Mouse (Mus musculus): Measurements from ENCODE around the gene Wdr25. TPM values are rescaled to one million over a fixed set of nuclear protein-coding genes. Genes with fewer than 3 reads are reported as not detected.

Gene Wdr25
- polyA plus RNA-seq, 1 experiment from 2014 or later: 4.9 TPM

DNA sequence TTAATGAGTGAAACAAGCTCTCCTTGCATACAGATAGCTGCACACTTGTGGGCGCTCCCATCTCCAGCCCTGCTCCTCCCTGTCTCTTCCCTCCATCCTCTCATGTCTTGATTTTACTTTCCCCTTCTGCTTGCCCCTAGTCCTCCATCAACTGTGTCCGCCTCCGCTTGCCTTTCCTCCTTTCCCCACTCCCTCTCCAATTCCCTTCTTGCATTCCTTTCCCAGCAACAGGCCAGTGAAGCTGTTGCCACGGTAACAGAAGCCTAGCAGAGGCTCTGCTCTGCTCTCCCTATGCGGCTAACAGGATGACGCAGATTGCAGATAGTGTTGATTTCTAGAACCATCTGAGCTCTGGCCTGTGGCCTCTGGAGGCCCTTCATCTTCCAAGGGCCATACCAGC is 22.5 kb downstream of the Wdr25 start:
- Histone ChIP-seq H3K27ac (ENCODE audit: low read depth) (no peak overlapping the region), H3K27me3 (replicated peaks; ENCODE audit: control insufficient read depth, insufficient read depth, low read length) (no peaks in the 10 kb centered on the region), H3K9me3 (ENCODE audit: control insufficient read depth, low read length) (no peaks in the 10 kb centered on the region), H3K9ac (ENCODE audit: low read length) (no peak overlapping the region), H3K4me3 (ENCODE audit: low read depth, low read length) (no peak overlapping the region), H3K4me1 (replicated peaks; ENCODE audit: control insufficient read depth, insufficient read depth, low read length) (peaks cover 26% of the 10 kb centered on the region), H3K36me3 (ENCODE audit: control insufficient read depth, insufficient read depth, low read length) (no peaks in the 10 kb centered on the region), H3K4me2 (ENCODE audit: low read length) (no peak overlapping the region)
- no peak for DNase-seq (ENCODE audit: low spot score)
- WGBS: 33% methylated on average over 6 of the region's 6 CpGs
- ATAC-seq (replicated peaks; ENCODE audit: low FRiP score, low TSS enrichment, low read depth): 0 out of 2 replicates have a peak, but pooled peaks have one; percentile 54

DNA sequence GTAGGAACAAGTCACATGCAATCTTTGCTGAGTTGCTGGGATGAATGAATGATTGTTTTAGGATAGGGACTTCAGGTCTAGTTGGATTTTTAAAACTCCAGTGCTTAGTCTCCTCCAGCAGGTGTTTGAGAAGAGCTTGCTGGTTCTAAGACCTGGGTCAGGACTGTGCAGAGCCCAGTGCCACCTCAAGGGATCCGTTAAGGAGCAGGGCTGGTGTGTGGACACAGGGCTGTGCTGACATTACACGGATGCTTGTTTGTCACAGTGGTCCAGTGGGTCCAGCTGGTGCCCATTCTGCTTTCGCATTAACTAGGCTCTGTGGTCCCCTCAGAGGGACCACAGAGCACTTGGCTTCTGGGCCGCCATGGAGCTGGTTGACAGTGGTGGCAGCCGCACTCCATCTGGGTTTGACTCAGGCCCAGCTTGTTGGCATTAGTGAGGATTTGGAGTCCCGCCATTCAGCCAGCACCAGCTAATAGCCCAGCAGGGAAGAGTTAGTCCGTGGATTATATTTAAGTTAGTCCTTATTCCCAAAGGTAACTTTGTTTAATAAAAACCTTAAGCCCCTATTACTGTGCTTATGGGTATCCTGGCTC is 23.1 kb downstream of the Wdr25 start:
- Histone ChIP-seq H3K27ac (ENCODE audit: low read depth) (no peak overlapping the region), H3K27me3 (replicated peaks; ENCODE audit: control insufficient read depth, insufficient read depth, low read length) (no peaks in the 10 kb centered on the region), H3K36me3 (ENCODE audit: control insufficient read depth, insufficient read depth, low read length) (no peaks in the 10 kb centered on the region), H3K9me3 (ENCODE audit: control insufficient read depth, low read length) (no peaks in the 10 kb centered on the region), H3K9ac (ENCODE audit: low read length) (no peak overlapping the region), H3K4me1 (replicated peaks; ENCODE audit: control insufficient read depth, insufficient read depth, low read length) (peaks cover 26% of the 10 kb centered on the region), H3K4me2 (ENCODE audit: low read length) (no peak overlapping the region), H3K4me3 (ENCODE audit: low read depth, low read length) (no peak overlapping the region)
- WGBS: 91% methylated on average over 7 of the region's 7 CpGs
- ATAC-seq (replicated peaks; ENCODE audit: low FRiP score, low TSS enrichment, low read depth) (no peak), DNase-seq (ENCODE audit: low spot score) (no peak)

DNA sequence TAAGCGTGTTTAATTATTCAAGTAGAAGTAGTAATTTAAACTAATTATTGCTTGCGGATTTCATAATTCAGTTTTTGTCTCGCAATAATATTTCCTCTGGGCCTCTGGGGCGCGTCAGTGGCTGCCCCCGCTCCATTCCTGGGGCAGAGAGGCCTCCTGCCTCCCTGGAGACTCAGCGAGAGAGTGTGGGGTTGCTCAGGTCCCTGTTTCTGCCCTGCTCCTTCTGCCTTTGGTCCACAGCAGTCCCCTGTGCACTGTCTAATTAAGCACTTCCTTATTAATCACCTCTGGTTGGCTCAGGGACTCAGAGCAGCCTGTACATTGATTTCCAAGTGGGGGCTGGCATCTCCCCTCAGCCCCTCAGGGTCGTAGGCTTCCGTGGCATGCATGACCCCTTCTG is 24.1 kb downstream of the Wdr25 start:
- no peak for DNase-seq (ENCODE audit: low spot score)
- WGBS: 76% methylated on average over 9 of the region's 9 CpGs
- H3K4me1 ChIP-seq (replicated peaks; ENCODE audit: control insufficient read depth, insufficient read depth, low read length): peaks cover 26% of the 10 kb centered on the region

DNA sequence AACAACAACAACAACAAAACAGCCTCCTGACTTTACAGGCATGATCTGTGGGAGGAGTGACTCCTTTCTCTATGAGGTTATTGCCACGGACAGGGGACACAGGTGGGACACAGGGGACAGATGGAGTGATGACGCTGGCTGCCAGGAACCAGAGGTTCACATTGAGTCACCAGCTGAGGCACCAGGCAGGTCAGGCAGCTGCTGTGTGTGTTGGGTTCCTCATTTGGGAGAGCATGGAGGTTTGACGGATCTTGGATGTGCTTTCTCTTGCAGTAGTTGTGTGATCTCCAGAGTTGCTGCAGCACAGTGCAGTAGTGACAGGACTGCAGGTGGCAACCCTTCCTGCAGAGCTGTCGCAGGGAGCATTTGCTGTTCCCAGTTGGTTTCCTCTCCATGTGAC is 25.3 kb downstream of the Wdr25 start:
- Histone ChIP-seq H3K9me3 (ENCODE audit: control insufficient read depth, low read length) (no peaks in the 10 kb centered on the region), H3K9ac (ENCODE audit: low read length) (no peak overlapping the region), H3K4me1 (replicated peaks; ENCODE audit: control insufficient read depth, insufficient read depth, low read length) (peaks cover 22% of the 10 kb centered on the region), H3K27ac (ENCODE audit: low read depth) (no peak overlapping the region), H3K4me3 (ENCODE audit: low read depth, low read length) (no peak overlapping the region), H3K36me3 (ENCODE audit: control insufficient read depth, insufficient read depth, low read length) (no peaks in the 10 kb centered on the region), H3K27me3 (replicated peaks; ENCODE audit: control insufficient read depth, insufficient read depth, low read length) (no peaks in the 10 kb centered on the region), H3K4me2 (ENCODE audit: low read length) (no peak overlapping the region)
- ATAC-seq (replicated peaks; ENCODE audit: low FRiP score, low TSS enrichment, low read depth) (no peak), DNase-seq (ENCODE audit: low spot score) (no peak)
- WGBS: 73% methylated on average over 4 of the region's 4 CpGs

More for the DNA sequence above, 24.1 kb downstream of the Wdr25 start:
- Histone ChIP-seq H3K9me3 (ENCODE audit: control insufficient read depth, low read length) (no peaks in the 10 kb centered on the region), H3K9ac (ENCODE audit: low read length) (no peak overlapping the region), H3K27ac (ENCODE audit: low read depth) (no peak overlapping the region), H3K4me2 (ENCODE audit: low read length) (no peak overlapping the region), H3K4me3 (ENCODE audit: low read depth, low read length) (no peak overlapping the region), H3K36me3 (ENCODE audit: control insufficient read depth, insufficient read depth, low read length) (no peaks in the 10 kb centered on the region), H3K27me3 (replicated peaks; ENCODE audit: control insufficient read depth, insufficient read depth, low read length) (no peaks in the 10 kb centered on the region)
- no peak for ATAC-seq (replicated peaks; ENCODE audit: low FRiP score, low TSS enrichment, low read depth)

DNA sequence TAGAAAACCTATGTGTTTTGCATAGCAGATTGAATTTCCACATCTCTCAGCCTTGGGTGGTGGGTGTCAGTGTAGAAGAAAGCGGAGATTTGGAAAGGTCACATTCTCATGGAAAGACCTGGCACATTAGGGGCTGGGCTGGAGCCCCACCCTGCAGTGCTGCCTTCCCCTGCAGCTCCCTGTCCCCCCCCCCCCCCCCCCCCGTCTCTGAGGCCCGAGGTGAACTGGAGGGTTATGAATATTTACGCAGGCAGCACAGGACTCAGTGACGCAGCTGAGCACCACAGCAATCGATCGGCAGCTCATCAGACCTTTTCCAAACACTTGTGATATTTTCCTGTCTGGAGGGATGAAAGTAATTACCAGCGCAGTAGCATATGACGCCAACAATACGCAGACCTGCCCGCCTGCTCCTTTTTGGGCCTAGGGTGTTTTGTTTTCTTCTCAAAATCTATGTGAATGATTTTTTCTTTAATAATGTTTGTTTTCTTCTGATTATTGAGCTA is 33.2 kb downstream of the Wdr25 start:
- Histone ChIP-seq H3K4me3 (ENCODE audit: low read depth, low read length) (no peak overlapping the region), H3K36me3 (ENCODE audit: control insufficient read depth, insufficient read depth, low read length) (no peaks in the 10 kb centered on the region), H3K9ac (ENCODE audit: low read length) (no peak overlapping the region), H3K4me2 (ENCODE audit: low read length) (no peak overlapping the region), H3K27me3 (replicated peaks; ENCODE audit: control insufficient read depth, insufficient read depth, low read length) (no peaks in the 10 kb centered on the region), H3K4me1 (replicated peaks; ENCODE audit: control insufficient read depth, insufficient read depth, low read length) (no peaks in the 10 kb centered on the region), H3K9me3 (ENCODE audit: control insufficient read depth, low read length) (no peaks in the 10 kb centered on the region), H3K27ac (ENCODE audit: low read depth) (no peak overlapping the region)
- ATAC-seq (replicated peaks; ENCODE audit: low FRiP score, low TSS enrichment, low read depth): no peak
- WGBS: 57% methylated on average over 9 of the region's 11 CpGs
- no peak for DNase-seq (ENCODE audit: low spot score)

DNA sequence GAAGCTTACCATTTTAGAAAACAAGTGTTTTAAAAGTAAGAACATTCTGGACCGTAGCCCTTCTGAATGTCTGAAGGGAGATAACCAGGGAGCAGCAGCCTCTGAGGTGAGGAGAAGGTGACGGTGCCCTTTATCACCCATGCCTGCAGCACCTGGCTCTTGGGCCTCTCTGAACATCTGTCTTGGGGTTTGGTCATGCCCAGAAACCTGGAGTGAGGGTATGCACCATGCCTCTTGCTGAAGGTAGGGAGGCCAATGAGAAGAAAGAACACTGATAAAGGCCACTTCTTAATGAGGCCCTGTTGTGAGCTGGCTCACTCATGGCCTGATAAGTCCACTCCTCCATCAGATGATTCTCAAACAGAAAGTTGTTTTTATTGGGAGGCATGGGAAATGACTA is 34.8 kb downstream of the Wdr25 start:
- Histone ChIP-seq H3K4me2 (ENCODE audit: low read length) (no peak overlapping the region), H3K36me3 (ENCODE audit: control insufficient read depth, insufficient read depth, low read length) (no peaks in the 10 kb centered on the region), H3K9ac (ENCODE audit: low read length) (no peak overlapping the region), H3K4me1 (replicated peaks; ENCODE audit: control insufficient read depth, insufficient read depth, low read length) (no peaks in the 10 kb centered on the region), H3K27me3 (replicated peaks; ENCODE audit: control insufficient read depth, insufficient read depth, low read length) (no peaks in the 10 kb centered on the region), H3K9me3 (ENCODE audit: control insufficient read depth, low read length) (no peaks in the 10 kb centered on the region), H3K4me3 (ENCODE audit: low read depth, low read length) (no peak overlapping the region), H3K27ac (ENCODE audit: low read depth) (no peak overlapping the region)
- ATAC-seq (replicated peaks; ENCODE audit: low FRiP score, low TSS enrichment, low read depth): no peak
- no peak for DNase-seq (ENCODE audit: low spot score)
- 88% methylated on average over 2 of the region's 2 CpGs for WGBS

DNA sequence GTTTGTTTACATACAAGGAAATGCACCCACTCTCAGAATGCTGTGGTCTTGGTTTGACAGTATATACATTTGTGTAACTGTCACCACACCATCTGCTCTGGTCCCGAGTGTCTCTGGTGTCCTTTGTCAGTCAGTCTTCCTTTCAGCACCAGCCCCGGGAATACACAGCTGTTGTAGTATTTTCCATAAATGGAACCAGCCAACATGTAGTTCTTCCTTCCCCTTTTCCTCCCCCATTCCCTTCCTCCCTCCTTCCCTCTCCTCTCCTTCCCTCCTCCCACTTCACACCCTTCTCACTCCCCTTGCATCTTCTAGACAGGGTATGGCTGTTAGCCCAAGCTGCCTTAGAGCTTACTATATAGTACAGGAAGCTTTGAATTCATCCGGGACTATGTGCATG is 36.0 kb downstream of the Wdr25 start:
- H3K9me3 ChIP-seq (ENCODE audit: control insufficient read depth, low read length): no peaks in the 10 kb centered on the region
- H3K9ac ChIP-seq (ENCODE audit: low read length): no peak overlapping the region
- no peak overlapping the region for H3K4me3 ChIP-seq (ENCODE audit: low read depth, low read length)
- ATAC-seq (replicated peaks; ENCODE audit: low FRiP score, low TSS enrichment, low read depth): no peak
- no peaks in the 10 kb centered on the region for H3K36me3 ChIP-seq (ENCODE audit: control insufficient read depth, insufficient read depth, low read length)
- WGBS: 72% methylated on average over 3 of the region's 3 CpGs
- H3K27me3 ChIP-seq (replicated peaks; ENCODE audit: control insufficient read depth, insufficient read depth, low read length): no peaks in the 10 kb centered on the region
- H3K4me1 ChIP-seq (replicated peaks; ENCODE audit: control insufficient read depth, insufficient read depth, low read length): no peaks in the 10 kb centered on the region
- H3K4me2 ChIP-seq (ENCODE audit: low read length): no peak overlapping the region
- no peak for DNase-seq (ENCODE audit: low spot score)
- no peak overlapping the region for H3K27ac ChIP-seq (ENCODE audit: low read depth)

DNA sequence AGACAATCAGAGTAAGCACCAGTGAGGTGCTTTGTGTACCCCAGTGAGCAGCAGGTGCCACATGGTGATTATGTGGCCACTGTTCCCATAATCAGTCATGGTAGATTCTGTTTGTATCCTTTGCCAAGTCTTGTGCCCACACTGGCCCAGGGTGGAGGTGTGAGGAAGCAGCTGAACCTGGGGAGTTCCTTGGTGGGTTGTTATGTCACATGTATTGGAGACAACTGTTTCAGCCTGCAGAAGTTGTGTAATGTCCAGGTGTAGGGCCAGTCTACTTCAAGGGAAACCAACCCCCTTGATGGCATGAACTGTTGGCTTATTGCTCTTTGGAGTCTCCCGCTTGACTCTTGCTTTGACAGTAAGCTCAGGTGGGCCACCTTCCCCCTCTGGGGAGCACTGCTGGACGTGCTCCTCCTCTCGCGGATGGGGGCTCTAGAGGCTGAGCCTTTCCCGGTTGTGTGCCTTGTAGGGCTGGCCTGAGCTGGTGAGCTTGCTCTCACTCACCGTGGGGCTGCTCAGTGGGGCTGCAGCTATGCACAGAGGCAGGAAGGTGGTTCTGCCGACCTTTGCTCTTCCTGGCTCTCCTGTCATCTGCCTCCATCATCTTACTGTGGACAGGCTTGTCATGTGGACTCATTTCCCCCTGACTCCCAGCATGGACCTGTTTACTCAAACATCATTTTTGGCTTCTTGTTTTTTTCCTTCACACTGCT is 38.1 kb downstream of the Wdr25 start:
- no peaks in the 10 kb centered on the region for H3K27me3 ChIP-seq (replicated peaks; ENCODE audit: control insufficient read depth, insufficient read depth, low read length)
- DNase-seq (ENCODE audit: low spot score) (no peak), ATAC-seq (replicated peaks; ENCODE audit: low FRiP score, low TSS enrichment, low read depth) (no peak)
- H3K36me3 ChIP-seq (ENCODE audit: control insufficient read depth, insufficient read depth, low read length): no peaks in the 10 kb centered on the region
- WGBS: 69% methylated on average over 7 of the region's 7 CpGs
- H3K4me3 ChIP-seq (ENCODE audit: low read depth, low read length): no peak overlapping the region
- H3K4me2 ChIP-seq (ENCODE audit: low read length): no peak overlapping the region
- no peak overlapping the region for H3K9ac ChIP-seq (ENCODE audit: low read length)
- no peak overlapping the region for H3K27ac ChIP-seq (ENCODE audit: low read depth)
- no peaks in the 10 kb centered on the region for H3K4me1 ChIP-seq (replicated peaks; ENCODE audit: control insufficient read depth, insufficient read depth, low read length)
- H3K9me3 ChIP-seq (ENCODE audit: control insufficient read depth, low read length): no peaks in the 10 kb centered on the region

DNA sequence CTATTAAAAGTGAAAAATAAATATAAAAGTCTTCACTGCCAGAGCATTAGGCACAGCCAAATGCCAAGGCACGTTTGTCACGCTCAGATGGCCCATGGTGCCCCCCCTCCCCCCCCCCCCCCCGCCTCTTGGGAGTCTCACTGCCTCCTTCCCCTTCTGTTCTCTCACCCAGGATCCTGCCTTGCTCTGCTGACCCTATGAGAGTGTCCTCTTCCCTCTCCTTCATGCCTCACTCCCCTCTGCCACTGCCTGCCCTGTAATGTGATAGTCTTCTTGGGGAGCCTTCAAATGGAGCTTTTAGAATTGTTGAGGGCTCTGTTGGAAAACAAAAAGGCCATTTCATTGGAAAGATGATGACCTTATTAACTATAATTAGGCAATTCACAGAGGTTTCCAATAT is 38.7 kb downstream of the Wdr25 start:
- no peaks in the 10 kb centered on the region for H3K36me3 ChIP-seq (ENCODE audit: control insufficient read depth, insufficient read depth, low read length)
- DNase-seq (ENCODE audit: low spot score): no peak
- no peak for ATAC-seq (replicated peaks; ENCODE audit: low FRiP score, low TSS enrichment, low read depth)
- no peak overlapping the region for H3K4me2 ChIP-seq (ENCODE audit: low read length)
- H3K9me3 ChIP-seq (ENCODE audit: control insufficient read depth, low read length): no peaks in the 10 kb centered on the region
- H3K4me1 ChIP-seq (replicated peaks; ENCODE audit: control insufficient read depth, insufficient read depth, low read length): no peaks in the 10 kb centered on the region
- H3K27me3 ChIP-seq (replicated peaks; ENCODE audit: control insufficient read depth, insufficient read depth, low read length): no peaks in the 10 kb centered on the region
- no peak overlapping the region for H3K27ac ChIP-seq (ENCODE audit: low read depth)
- WGBS: 64% methylated on average over 2 of the region's 3 CpGs
- no peak overlapping the region for H3K4me3 ChIP-seq (ENCODE audit: low read depth, low read length)
- no peak overlapping the region for H3K9ac ChIP-seq (ENCODE audit: low read length)
